Mouse (Mus musculus) spleen, postnatal 36 days (tissue): ENCODE measurements at regions not wholly inside any gene's neighbourhood (a gene's known extent, or its start where the extent isn't known, plus 50 kb on each side); places are given as distances from the start of the nearest gene placed in this dataset.

Experiments
- DNase-seq, 2 experiments: peaks; one replicate each; pipeline ENCODE4 v3.0.0; 2022; ENCODE audit warnings: low spot score in 2 of 2, mixed read lengths in 1 of 2

DNA sequence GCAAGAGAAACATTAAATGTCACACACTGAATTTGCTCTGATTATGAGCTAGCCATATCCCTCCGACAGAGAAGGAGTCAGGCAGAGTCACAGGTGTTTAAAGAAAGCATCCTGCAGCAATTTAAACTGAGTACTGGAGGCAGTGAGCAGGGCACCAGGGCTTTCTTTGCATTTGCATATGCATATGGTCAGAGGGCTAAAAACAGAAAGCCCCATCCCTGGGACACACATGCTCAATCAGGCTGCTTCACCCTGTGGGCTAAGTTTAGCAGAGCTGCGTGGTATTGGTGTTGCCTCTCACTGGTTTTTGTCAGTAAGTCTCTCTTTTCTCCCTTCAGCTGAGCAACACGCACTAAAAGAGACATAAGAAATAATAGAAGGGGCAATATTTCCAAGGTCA, 289.9 kb upstream of the Rps6ka3 start:
- DNase-seq = no peak

DNA sequence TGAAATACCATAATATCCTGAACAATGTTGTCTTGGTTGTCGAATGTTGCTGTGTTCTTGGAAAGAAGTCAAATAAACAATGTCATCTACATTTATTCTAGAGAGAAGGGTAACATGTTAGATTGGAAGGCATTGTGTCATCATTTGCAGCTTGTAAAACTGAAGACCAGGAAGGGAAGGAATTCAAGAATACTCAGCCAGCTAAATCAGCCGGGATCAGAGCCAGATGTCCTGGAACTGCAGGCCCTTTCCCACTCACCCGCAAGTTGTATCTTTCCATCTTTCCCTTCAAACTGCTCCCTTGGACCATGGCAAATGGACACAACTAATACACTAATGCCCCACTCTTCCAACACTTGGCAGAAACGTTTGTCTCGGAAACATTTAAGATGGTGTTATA, 288.7 kb upstream of the Rps6ka3 start:
- no peak for DNase-seq

DNA sequence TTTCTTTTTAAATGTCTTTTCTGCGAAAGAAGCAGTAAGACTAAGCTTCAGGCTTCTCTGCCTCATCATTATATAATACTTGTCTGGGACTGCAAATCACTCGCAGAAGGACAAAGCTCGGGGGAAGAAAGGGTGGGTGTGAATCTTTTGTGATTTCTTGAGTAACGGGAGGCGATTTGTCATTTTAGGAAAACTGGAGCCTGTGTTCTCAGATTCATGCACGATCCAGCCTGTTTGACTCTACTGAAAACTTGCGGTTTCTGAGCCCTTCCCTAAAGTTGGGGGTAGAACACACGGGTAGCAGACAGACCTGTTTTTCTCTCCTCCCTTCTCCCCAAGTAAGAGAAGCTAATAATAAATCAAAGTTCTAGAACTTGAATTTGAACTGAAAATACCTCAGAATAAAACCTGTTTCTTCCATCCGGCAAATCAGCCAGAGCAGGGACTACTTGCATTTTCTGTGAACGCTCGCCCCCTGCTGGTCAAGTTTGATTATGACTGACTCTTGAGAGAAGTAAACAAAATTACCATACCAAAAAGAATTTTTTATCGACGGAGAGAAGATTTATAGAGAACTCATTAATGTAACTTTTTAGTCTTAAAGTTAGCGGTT, 288.2 kb upstream of the Rps6ka3 start:
- DNase-seq = peak; percentile 4 to 9

DNA sequence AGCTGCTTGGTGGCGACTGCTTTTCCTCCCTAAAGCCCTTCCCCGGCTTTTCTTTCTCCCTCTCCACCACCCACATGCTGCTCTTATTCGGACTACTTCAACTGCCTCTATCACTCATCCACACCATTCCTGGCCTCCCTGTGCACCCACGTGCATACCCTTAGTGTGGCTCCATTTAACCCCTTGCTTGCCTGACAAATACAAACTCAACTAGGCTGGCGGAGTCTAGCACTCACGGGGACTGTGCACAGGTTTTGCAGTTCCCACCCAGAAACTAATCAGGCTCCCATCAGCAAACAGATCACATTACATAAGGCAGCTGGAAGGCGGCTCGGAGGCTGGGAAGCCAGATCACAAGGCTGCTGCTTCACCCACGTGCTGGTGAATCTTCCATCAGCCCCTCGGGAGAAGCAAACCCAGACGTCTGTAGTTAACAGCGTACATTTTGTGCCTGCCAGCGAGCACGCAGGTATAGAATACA, 287.0 kb upstream of the Rps6ka3 start:
- no peak for DNase-seq

DNA sequence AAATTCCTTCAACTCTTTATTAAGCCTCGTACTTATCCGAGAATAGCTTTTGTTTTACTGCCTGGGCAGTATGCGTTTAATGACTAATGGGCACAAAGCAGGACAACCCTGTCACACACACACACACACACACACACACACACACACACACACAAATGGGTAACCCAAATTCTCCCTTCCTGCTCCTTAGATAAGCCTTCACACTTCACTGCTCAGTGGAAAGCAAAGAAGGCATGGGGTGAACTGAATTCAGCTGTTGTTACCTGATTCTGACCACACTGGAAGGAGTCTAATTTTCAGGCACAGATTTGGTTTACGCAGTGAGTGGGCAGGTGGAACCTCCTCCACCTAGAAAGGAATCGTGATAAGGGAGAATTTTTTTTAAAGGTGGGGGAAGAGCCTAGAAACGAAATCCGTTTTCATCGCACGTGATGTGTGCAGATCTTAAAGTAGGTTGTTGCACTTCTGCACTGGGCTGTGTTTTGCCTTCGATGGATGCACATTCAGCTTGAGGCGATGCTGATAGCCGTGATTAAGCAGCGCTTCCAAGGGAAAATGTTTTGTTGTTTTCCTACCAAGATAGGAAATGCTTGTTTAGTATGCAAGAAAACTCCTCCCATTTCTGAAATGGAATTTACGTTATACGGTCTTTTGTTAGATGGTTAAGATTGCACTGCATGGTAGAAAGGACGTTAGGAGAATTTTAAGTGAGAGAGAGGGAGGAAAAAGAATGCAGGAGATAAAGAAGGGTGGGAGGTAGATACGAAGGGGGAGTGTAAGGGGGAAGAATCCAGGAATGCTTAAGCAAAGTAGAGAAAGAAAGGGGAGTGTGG, 286.2 kb upstream of the Rps6ka3 start:
- DNase-seq = no peak

DNA sequence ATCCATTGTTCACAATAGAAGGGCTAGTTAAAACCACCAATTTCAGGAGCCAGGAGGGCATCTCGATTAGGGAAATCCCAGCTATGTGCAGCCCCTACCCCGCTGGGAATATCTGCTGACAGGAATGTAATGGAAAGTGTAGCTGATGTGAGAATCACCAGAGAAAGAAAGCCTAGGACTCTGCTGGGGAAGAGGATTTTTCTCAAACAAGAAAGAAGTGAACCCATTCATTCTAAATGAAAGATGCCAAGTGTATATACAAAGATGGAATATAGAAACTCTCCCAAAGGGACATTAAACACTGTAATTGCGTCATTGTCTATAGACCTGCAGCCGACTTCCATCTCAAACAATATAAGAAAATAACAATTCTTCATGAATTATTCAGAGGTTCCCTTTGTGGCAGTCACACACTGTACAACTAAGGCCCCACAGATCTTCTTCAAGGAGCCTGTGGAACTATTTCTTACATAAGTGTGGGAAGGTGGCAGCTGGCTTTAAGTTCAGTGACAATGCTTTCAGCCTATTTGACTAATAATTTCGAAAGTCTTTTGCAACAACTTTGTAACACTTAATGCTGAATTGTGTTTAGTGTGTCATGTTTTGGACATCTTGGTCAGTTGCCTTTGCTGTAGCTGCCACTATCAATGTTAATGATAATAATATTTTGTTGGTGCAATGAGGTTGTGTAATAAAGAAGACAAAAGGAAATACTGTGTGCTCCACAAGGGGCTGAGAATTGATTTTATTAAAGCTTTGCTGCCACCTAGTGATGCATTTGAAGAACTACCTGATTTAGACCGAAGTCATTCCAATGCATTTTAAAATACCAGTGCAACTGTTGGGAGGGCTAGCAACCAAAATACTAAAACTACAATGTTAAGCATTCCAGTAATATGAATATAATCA, 285.4 kb upstream of the Rps6ka3 start:
- no peak for DNase-seq

DNA sequence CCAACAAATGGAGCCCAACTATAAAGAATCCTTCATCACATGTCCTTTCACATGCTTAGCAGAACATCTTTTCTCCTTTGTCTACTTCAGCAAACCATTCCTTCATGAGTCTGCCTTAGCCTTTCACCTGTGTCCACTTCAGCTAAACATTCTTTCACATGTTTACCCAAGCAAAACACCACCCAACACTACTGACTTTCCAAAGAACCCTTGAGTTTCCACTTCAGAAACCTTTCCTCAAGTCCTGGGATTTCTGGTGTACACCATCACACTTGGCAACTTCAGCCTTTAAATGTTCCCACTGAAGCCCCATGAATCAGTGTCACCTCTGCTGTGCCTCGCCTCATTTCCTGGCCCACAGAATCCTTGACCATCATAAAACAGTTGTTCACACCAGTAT, 278.2 kb upstream of the Rps6ka3 start:
- no peak for DNase-seq

DNA sequence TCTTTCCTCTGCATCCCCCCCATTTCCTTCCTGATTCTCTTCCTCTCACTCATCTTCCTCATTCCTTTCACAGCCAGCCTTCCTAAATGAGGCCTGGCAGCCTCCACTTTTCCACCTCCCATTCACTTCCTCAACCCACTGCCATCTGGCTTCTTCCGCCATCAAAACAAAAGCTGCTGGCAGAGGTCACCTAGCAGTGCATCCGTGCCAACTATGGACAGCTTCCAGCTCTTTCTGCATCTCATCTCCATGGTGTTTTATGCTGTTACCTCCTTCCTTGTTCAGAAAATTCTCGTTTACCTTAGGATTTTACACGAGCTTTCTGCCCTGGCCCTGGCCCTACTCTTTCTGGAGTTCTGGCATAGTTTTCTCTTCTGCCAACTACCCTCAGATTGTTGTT, 262.9 kb upstream of the Rps6ka3 start:
- DNase-seq = no peak

DNA sequence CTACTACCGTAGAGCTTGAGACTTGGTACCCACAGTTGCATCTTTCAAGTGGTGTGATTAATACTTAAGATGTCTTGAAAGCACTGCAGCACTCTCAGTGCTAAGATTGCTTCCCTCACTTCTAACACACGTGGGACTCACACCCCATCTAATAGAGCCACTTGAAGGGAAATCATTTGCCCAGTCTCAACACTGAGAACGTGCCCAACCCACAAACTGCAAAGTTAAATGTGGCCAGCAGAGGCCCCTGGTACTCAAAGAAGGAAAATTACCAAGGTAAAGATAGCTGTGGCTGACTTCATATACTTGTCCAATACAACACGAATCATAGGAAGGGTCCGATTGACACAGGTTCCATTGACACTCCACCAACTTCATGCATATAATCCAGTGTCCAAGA, 238.4 kb upstream of the Rps6ka3 start:
- DNase-seq = no peak

DNA sequence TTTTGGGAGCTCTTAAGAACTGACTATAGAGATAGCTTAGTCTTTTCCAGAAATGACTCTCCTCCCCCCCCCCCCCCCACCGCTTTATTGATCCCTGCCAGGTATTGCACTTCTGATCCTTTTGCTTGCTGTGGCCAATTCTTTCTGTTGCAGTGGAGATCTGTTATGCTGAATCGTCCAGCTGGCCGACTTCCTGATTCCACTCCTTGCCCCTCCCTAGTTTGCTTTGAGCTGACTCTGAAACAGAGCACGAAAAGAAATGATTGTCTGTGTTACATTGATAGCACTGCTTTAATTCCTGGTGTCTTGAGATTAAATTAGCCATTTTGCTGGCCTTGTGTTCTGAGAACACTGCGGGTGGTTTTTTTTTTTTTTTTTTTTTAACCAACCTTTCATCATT, 233.5 kb upstream of the Rps6ka3 start:
- no peak for DNase-seq

DNA sequence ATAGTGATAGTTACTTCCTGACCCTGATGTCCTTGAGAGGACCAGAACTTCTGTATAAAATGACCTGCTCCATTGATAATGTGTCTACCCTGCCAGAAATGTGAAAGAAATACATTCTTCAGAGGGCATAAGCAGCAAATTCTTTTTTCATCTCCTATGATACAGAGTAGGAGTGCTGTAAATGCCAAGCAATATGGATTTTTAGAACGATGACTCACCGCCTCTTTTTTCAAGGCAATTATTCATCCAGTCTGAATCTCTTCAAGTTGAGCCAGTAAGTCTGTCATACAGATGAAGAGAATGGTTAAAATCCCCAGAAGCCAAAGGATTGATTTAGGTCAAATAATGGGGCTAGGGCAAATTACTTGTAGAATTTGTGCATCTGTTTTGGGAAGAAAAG, 225.4 kb upstream of the Rps6ka3 start:
- no peak for DNase-seq

DNA sequence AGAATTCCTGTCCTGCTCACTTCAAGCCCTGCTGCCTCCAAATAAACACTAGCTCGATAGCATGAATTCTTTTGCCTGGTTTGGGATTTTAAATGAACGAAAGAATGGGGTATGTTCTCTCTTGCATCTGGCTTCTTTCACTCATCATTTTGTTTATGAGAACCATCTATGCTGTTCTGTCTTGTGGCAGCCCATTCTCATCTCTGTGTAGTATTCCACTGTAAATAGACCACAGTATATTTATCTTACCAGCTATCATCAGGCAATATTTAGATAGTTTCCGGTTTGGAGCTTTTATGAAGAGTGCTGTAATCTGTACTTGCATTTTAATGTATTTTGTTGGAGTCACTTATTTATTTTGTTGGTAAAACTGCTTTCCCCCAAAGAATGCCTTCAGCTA, 222.4 kb upstream of the Rps6ka3 start:
- no peak for DNase-seq

DNA sequence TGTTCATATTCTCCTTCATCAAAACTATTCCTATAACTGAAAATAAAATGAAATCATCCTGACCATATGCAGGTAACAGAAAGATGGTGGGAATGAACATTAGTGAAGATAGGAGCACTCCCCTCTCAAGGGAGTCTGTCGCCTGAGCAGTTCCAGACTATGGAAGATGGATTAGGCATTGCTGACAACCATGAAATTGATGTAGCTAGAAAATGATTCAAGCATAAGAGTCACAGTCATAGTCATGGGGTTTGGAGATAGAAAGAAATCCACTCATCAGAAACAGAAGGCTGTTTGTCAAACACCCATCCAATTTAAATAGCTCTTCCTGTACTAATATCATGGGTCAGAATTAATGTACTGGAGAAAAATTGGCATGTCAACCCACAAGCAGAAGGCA, 191.2 kb upstream of the Rps6ka3 start:
- DNase-seq = no peak

DNA sequence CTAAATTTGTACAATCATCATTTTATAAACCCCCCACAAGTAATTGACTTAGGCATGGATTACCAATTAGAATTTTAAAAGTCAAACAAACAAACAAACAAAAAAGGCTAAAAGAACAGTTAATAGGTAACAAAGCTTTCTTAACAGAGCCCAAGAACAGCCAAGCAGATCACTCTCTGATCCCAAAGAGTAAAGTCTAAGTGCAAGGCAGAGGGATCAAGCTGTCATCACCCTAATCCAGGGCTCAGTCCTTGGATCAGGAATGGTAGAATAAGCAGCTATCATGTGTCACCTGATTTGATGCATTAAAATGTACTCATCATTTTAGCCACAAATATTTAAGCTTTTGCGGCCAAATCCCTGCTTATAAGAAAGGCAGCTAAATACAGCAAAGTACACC, 183.8 kb upstream of the Rps6ka3 start:
- DNase-seq = no peak

DNA sequence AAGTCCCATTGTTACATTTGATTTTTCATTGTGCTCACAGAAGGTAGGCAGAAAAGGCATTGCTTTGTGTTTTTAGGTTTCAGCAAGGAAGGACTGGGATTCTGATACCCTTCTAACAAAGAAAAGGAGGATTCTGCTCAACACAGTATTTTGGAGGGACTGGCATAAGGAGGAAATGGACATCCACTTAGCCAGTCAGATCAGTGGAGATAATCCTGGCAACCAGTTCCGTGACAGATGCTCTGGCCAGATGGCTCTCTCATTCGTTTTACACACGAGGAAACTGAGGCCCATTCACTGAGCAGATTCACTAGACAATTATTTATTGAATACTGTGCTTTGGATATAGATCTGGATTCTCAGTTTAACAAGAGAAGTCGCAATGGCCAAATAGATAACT, 178.2 kb upstream of the Rps6ka3 start:
- no peak for DNase-seq

DNA sequence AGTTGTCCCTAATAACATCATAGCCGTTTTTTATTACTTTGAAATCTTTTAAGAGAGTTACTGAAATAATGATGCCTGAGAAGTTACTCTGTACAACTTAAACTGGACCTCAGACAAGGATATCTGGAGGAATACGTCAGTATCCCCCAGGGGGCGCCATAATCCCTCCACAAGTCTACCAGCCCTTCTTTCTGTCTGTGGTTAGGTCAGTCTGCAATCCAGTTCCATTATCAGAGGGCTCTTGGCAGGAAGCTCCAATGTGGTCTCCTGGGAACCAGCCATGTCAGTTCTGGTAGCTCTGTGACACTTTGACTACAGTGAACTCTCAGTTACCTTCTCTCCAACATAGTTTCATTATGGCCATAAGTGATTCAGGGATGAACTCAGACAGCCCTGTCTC, 166.7 kb upstream of the Rps6ka3 start:
- DNase-seq = peak; percentile 53 to 58

DNA sequence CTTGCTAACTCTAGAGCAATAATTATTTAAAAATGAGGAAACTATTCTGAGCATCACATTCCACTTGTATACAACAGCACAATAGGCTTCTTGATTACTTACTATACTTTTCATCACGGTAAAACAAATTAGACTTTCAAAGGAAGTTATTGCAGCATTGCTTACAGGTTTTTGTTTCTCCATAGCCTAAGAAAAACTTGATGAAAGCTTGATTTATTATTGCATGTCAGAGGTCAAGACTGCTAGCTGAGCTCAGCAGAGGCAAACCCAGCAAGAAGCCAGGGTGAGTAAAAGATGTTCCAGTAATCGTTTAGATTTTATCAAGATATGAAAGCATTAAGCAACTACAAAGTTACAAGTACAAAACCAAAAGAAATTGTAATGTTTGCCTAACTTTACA, 162.2 kb upstream of the Rps6ka3 start:
- no peak for DNase-seq

DNA sequence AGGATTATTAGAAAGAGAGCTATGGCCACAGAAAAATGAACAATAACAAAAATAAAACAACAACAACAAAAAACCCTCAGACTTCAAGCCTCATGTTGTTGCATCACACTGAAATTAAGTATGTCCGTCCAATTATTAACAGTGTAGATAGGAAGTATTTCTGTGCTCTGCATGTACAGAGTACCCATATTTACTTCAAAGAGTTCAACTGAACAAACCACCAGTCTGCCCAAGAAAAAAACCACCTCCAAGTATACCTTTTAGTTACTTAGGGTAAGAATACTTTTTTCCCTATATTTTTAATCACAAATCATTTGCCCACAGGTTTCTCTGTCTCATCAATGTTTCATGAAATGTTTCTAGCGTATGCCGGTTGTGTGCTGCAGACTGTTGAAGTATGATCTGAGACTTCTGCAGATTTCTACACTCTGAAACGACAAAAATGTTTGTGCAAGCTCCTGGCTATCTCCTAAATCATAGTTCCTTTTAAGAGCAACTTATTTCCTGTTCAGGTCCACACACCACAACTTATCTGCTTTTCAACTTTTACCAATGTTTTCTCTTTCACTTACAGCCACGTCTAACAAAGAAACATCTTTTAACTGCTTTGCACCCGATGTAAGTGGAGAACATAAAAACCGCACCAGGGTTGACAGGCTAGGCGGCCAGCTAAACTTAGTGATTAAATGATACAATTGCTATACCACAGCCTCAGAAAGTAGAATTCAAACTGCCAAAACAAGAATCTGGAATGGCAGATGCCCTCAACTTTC, 154.2 kb upstream of the Rps6ka3 start:
- DNase-seq = no peak

DNA sequence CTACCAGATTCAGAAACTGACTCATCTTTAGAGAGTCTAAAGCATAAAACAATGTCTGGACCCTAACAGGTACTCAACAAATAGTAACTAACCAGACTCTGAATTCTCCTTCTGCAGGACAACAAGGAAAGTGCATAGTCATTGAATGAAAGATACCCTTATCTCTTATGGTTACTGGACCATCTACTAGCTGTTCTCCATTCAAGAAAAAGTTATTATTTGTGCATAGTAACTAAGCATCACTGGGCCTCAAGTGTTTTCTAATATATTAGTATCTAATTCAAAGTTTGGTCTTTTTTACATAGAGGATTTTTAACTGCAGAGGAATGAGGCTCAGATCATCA, 153.7 kb upstream of the Rps6ka3 start:
- DNase-seq = no peak

DNA sequence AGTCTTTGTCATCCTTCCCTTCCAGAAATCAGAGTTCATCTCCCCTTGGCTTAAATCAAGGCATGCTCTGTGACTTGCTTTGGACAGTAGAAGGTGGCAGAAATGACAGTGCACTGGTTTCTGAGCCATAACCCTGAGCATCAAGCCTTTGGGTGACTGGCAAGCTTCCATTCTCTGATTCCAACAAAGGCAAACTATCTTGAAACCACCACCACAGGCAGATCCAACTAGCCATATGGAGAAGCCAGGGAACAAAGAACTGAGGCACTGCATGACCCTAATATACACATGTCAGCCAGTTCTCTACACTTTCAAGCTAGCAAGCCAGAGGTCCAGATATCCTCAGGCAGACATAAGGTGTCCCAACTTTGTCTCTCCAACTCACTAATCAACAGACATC, 151.2 kb upstream of the Rps6ka3 start:
- DNase-seq = no peak

DNA sequence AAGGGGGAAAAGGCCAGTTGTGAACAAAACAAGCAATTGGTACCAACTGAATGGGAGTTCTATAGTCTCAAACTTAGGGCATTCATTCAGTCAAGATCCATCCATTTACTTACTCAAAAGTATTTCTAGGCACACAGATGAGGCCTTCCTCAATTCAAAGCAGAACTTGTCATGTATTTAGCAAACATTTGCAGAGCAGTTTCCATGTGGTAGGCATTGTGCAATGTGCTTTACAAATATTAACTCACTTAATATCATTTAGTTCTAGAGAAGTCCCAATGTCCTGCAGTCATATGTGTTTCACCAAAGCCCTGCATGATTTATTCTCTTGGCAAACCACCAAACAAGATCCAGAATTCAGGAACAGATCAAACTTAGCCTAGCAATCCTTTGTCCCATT, 148.8 kb upstream of the Rps6ka3 start:
- no peak for DNase-seq

DNA sequence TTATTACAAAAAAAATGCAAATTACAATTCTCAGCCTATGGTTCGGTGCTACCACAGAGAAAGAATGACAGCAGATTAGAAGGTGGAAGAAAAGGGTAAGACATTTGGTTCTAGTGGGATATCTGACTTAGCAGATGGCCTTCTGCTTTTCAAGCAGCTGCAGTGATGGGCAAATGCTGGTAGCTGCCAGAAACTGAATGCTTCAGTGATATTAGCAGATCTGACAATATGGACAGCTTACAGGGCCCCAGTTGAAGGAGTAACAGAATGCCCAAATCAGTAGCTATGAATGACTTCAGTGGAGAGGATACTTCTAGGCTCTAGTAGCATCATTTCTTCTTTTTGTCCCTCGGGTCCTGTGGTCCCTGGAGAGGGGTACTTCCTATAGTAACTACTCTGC, 143.9 kb upstream of the Rps6ka3 start:
- no peak for DNase-seq
